Mouse (Mus musculus) midbrain, embryonic 10.5 days (tissue): ENCODE measurements at regions not wholly inside any gene's neighbourhood (a gene's known extent, or its start where the extent isn't known, plus 50 kb on each side); places are given as distances from the start of the nearest gene placed in this dataset.

ENCODE experiments used
- DNase-seq: peaks from one replicate; pipeline ENCODE4 v3.0.0-alpha.2; 2017; ENCODE audit warnings: low spot score
- H3K27ac ChIP-seq: fragments of 300-500 bp; sonication (generic); replicated peaks from 2 replicates; pipeline ENCODE4 v1.5.1; 2016; ENCODE audit warnings: mild to moderate bottlenecking
- H3K27me3 ChIP-seq: fragments of 300-500 bp; sonication (generic); 2 replicates; pipeline ENCODE4 v1.6.1; 2016; ENCODE audit warnings: low read depth, mild to moderate bottlenecking; ENCODE audit not compliant: poor library complexity, severe bottlenecking
- H3K36me3 ChIP-seq: fragments of 300-500 bp; sonication (generic); 2 replicates; pipeline ENCODE4 v1.6.1; 2016; ENCODE audit warnings: mild to moderate bottlenecking, moderate library complexity
- H3K4me1 ChIP-seq: fragments of 300-500 bp; sonication (generic); 2 replicates; pipeline ENCODE4 v1.6.1; 2016
- H3K4me3 ChIP-seq: fragments of 300-500 bp; sonication (generic); 2 replicates; pipeline ENCODE4 v1.5.1; 2016; ENCODE audit warnings: mild to moderate bottlenecking, moderate library complexity
- H3K9me3 ChIP-seq: fragments of 300-500 bp; sonication (generic); replicated peaks from 2 replicates; pipeline ENCODE4 v1.6.1; 2016; ENCODE audit warnings: mild to moderate bottlenecking
- WGBS: fragments of 180-500 bp; shearing (Covaris S2); methylation state at CpG from one replicate; pipeline ENCODE4 v1.1.7; 2016; 5-methylcytosine and 5-hydroxymethylcytosine counted together

DNA sequence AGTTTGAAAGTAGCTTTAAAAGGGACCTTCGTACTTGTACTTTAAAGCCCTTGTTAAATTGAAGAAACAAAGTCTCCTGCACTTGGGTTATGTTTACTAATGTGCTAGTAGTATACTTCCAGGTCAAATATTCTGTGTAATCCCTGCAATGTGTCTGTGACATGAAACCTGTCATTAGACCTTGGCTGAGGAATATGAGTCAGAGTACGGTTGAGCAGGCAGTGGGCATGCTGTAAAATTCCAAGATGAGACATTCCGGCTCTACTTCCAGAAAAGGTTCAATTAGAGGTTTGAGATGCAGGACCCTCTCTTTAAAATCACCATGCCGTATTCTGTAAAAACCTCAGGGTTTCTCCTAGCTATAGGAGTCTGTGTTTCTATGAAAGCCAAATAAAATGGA lies 64.6 kb upstream of the Adamts5 start:
- peaks cover 74% of the 10 kb centered on the region for H3K27me3 ChIP-seq
- H3K36me3 ChIP-seq = no peaks in the 10 kb centered on the region
- 75% methylated on average over 4 of the region's 4 CpGs for WGBS

DNA sequence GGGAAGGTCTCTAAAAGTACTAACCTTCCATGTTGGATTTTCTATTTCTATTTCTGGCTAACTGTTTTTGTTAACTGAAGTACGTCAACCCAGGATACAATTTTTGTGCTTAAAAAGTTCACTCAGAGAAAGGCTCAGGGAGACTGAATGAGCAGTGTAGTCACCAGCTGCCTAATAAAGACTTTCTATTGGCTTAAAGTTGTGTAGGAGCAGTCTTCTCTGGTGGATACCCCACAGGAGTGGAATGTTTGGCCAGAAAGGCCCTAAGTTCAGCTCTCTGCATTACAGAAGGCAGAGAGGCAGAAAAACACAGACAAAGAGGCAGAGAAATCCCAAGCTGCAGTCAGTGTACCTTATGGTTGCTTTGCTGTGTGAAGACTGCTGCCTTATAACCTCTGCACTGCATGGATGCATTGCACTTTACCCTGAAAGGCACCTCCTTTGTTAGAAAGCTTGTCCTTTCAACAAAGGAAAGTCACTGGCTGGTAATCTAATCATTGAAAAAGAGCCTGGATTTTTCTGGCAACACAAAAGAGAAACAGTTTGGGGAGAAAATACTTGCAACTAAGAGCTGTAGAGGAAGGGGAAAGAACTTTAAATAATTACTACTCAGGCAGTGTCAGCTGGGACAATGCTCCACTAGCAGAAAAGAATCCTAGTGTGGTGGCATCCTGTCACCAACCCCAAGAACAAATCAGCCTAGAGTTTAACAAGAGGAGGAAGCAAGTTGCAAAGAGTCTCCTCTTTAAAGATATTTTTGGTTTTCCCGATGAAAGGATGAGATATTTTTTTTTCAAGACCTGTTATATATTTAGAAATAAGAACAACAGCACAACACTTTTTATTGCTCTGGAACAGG lies 63.0 kb upstream of the Adamts5 start:
- H3K9me3 ChIP-seq = no peaks in the 10 kb centered on the region
- H3K4me1 ChIP-seq = peaks cover 44% of the 10 kb centered on the region
- peak overlapping the region; percentile 67 for H3K27ac ChIP-seq
- H3K36me3 ChIP-seq = no peaks in the 10 kb centered on the region
- H3K27me3 ChIP-seq = peaks cover 70% of the 10 kb centered on the region
- DNase-seq = peak; percentile 44
- WGBS = 43% methylated on average over 2 of the region's 2 CpGs
- no peak overlapping the region for H3K4me3 ChIP-seq

More for the DNA sequence above, 64.6 kb upstream of the Adamts5 start:
- DNase-seq = no peak
- Histone ChIP-seq H3K9me3 (no peaks in the 10 kb centered on the region), H3K4me1 (peaks cover 44% of the 10 kb centered on the region), H3K4me3 (no peak overlapping the region), H3K27ac (no peak overlapping the region)

DNA sequence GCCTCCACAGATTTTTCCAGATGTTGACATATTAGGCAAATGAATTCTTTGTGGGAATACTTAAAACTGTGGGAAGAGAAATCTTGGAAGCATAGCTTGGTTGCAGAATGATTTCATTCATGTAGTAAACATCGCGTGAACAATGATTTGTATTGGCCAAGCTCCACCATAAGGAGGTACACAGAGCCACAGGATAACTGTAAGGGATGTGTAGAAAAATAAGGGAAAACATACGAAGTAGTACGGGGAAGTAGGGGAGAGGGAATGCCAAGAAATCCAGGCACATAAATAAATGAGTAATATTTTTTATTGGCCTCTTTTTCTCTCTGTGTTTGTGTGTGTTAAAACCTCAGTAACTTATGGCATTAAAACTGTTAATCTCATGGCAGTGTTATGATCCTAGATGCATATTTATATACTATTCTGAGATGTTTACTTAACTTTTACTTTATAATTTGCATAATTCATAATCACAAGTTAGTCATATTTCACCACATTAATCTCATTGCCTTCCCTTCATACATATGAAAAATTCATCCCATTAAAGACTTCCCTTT lies 54.5 kb upstream of the Adamts5 start:
- no peak overlapping the region for H3K4me3 ChIP-seq
- H3K9me3 ChIP-seq = no peaks in the 10 kb centered on the region
- peaks cover 16% of the 10 kb centered on the region for H3K27me3 ChIP-seq
- WGBS = 92% methylated on average over 4 of the region's 4 CpGs
- DNase-seq = no peak
- H3K36me3 ChIP-seq = no peaks in the 10 kb centered on the region
- no peaks in the 10 kb centered on the region for H3K4me1 ChIP-seq
- no peak overlapping the region for H3K27ac ChIP-seq

DNA sequence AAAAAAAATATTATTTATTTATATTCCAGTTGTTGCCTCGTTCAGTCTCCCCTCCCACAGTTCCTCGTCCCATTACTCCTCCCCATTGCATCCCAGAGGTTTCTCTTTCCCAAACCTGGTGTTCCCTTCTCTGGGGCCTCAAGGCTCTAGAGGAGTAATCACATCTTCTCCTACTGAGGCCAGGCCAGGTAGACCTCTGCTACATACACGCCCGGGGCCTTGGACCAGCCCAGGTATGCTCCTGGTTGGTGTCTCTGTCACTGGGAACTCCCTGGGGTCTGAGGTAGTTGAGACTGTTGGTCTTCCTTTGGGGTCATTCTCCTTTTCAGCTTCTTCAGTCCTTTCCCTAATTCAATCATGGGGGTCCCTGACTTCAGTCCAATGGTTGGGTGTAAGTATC lies 50.0 kb upstream of the Adamts5 start:
- DNase-seq = no peak
- no peaks in the 10 kb centered on the region for H3K9me3 ChIP-seq
- H3K4me3 ChIP-seq = no peak overlapping the region
- no peak overlapping the region for H3K27ac ChIP-seq
- no peaks in the 10 kb centered on the region for H3K36me3 ChIP-seq
- 83% methylated on average over 4 of the region's 4 CpGs for WGBS
- no peaks in the 10 kb centered on the region for H3K27me3 ChIP-seq
- H3K4me1 ChIP-seq = no peaks in the 10 kb centered on the region
